Mouse (Mus musculus): ENCODE measurements around the gene Lrrc39.
"Not testable (repeated sequence)": the region's sequence is repeated elsewhere in the genome, so short reads cannot be mapped to it uniquely, and the experiment has no call there.

The Lrrc39 gene

GRCm38 (mm10) chr3:116562408-116563094, at the start of gene Lrrc39:
TSS of gene Lrrc39 (plus strand) at chr3:116562973.
- peak; percentile 47 for DNase-seq (ENCODE audit: low spot score)

GRCm38 (mm10) chr3:116520141-116520761, 42.5 kb upstream of the Lrrc39 start:
- no peak for DNase-seq (ENCODE audit: low spot score)

DNA sequence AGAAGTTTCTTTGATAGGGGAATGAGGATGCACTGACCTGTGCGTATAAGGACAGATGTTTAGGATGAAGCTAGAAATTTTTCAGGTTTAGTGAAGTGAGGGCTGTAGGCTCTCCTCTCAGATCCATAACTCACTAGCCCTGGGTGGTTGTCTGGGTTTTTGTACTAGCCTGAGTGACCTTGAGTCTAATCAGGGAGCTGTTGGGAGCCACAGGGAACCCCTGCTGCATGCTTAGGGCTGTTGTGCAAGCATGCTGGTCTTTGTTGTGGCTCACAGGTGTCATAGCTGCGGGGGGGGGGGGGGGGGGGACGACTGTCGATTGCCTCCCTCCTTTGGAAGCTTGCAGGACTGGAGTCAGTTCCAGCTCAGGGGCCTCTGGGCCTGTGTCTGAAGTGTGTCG, 33.0 kb upstream of the Lrrc39 start:
- DNase-seq (ENCODE audit: low spot score) = no peak

DNA sequence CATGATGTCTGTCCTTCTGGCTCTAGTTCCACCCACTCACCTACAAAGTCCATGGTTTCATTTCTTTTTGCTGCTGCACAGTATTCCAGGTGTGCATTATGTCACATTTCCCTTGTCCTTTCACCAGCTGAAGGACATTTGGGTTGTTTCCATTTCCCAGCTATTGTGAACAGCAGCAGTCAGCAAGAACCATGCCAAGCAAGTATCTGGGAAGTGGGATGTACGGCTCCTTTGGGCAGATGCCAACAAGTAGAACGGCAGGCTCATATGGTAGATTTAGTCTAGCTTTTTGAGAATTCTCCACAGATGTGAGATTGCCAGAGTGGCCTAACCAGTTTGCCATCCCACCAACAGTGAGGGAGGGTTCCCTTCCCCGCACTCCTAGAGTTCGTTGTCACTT, 31.9 kb upstream of the Lrrc39 start:
- no peak for DNase-seq (ENCODE audit: low spot score)

GRCm38 (mm10) chr3:116536428-116537199, 26.2 kb upstream of the Lrrc39 start:
- peak; percentile 31 for DNase-seq (ENCODE audit: low spot score)

- DNase-seq (ENCODE audit: low spot score) = no peak
Observed at GRCm38 (mm10) chr3:116537200-116537573, 25.6 kb upstream of the Lrrc39 start.

- no peak for DNase-seq (ENCODE audit: low spot score)
Observed at GRCm38 (mm10) chr3:116542070-116542469, 20.7 kb upstream of the Lrrc39 start.

DNA sequence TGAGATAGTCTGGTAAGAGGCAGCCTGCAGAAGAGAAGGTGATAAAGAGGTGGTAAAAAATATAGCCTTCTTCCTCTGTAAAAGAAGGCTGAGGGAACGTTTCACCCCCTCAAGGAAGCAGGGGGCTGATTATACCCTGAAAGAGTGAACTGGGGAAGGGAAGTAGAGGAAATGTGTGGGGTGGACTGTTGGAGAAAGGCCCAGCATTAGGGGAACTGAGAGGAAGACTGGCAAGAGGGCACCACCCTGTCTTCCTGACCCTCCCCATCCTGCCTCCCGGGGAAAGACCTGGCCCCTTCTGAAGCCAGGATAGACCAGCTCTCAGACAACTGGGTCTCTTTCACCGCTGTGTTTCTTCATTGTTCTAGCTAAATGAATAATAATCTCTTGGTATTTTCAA, 20.2 kb upstream of the Lrrc39 start:
- no peak for DNase-seq (ENCODE audit: low spot score)

- no peak for DNase-seq (ENCODE audit: low spot score)
Observed at GRCm38 (mm10) chr3:116547430-116547829, 15.3 kb upstream of the Lrrc39 start.

GRCm38 (mm10) chr3:116551362-116551761, 11.4 kb upstream of the Lrrc39 start:
- no peak for DNase-seq (ENCODE audit: low spot score)

DNA sequence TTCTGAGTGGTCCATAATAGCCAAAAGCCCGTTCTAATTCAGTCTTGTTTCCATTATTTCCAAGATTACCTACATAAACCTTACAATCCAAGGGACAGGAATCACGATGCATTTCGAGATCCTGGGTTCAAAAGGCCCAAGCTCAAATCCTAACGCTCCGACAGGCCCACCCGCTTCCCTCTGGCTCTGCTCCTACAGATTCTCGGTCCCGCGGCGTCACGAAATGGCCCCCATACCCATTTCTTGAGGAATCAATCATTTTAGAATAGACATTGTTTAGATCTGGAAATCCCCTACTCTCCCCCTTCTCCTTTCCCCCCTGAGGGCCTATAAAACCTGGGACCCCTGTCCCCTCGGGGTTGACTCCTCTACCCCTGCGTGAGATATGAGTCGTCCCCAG, 1.5 kb upstream of the Lrrc39 start:
- not testable (repeated sequence) for DNase-seq (ENCODE audit: low spot score)

GRCm38 (mm10) chr3:116563095-116563492, 321 bp downstream of the Lrrc39 start:
- DNase-seq (ENCODE audit: low spot score) = no peak

DNA sequence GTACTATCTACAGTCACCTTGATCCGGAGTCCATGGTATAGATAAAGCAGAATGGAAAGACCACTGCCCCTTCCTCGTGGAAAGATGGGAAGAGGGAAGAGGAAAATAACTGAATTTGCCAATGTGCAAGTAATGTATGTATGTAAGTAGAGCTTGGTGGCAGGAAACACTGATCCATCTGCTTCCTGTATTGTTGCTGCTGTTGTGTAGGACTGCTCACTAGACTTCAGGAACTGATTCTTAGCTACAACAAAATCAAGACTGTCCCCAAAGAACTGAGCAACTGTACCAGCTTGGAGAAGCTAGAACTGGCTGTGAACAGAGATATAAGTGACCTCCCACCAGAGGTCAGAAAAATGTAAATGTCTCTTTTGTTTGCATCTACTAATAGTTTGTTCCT, 7.9 kb downstream of the Lrrc39 start:
- DNase-seq (ENCODE audit: low spot score) = no peak

DNA sequence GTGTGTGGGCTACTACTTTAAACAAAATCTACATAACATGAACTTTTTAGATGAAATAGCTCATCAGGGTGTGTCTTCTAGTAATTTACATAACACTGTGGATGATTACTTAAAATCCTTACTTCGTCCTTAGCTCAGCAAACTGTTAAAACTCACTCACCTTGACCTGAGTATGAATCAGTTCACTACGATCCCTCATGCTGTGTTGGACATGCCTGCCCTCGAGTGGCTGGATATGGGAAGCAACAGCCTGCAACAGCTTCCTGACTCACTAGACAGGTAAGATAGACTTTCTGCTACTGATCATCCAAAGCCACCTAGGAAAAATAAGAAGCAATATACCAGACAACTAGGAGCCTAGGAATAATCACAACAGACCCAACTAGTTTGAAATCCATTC, 14.5 kb downstream of the Lrrc39 start:
- no peak for DNase-seq (ENCODE audit: low spot score)

DNA sequence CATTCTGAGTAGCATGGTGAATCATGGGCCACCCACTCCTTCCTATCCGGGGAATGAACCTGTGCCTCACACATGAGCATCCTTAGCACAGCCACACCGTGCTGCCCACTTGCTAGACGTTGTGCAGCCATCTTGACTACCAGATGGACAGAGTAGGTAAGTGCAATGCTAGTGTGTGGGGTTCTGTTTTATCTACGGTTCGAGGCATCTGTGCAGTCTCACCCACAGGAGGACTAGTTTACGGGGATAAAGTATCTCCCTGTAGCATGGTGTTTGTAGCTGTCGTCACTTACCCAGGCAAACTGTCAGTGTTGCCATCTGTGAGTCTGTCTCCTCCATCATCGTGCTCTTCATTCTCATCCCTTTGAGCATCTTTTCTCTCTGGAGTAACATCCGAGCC, 19.4 kb downstream of the Lrrc39 start:
- no peak for DNase-seq (ENCODE audit: low spot score)

DNA sequence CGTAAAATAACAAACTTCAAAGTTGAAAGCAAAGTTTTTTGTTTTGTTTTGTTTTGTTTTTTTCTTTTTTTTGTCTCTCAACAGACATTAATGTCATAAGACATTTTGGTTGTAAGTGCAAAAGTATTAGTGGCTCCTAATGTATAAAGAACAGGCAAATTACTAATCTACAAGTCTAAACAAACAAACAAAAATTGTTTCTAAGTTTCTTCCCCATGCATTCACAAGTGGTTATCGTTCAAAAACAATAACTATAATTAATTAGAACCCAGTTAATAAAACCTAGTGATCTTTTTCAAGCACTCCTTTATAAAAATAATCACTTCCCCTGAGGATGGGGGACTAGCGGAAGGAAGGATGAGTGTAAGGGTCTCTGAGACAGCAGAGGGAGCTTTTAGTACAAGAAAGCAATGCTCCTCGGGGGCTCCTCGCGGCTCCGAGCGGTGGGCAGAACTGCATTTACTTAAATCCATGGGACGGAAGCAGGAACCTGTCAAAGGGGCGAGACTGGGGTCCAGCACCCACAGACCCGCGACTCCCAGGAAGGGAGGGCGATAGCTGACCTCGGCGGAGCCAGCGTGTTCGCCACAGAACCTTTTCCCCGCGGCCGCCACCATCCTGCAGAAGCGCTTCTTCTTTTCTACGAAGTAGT, 31.4 kb downstream of the Lrrc39 start:
- no peak for DNase-seq (ENCODE audit: low spot score)

GRCm38 (mm10) chr3:116594728-116595602, 32.2 kb downstream of the Lrrc39 start, which contains the start of gene Sass6:
TSS of gene Sass6 (plus strand) at chr3:116594982.
- DNase-seq (ENCODE audit: low spot score) = peak; percentile 95

GRCm38 (mm10) chr3:116595603-116595991, 32.8 kb downstream of the Lrrc39 start:
- no peak for DNase-seq (ENCODE audit: low spot score)

GRCm38 (mm10) chr3:116599705-116600104, 36.9 kb downstream of the Lrrc39 start:
- DNase-seq (ENCODE audit: low spot score) = no peak

DNA sequence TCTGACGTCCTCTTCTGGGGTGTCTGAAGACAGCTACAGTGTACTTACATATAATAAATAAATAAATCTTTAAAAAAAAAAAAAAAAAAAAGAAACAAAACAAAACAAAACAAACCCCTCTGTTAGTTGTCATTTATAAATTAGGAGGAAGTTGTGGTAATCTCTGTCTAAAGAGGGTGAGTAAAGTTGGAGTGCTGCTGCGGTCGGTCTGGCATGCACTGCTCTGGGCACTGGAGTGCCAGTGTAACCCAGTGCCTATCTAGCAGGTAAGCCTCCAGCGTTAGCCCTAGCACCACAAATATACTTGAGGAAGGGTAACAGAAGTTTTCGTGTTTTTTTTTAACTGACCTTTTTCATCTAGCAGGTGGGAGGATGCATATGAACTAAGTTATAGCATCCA, 38.2 kb downstream of the Lrrc39 start:
- no peak for DNase-seq (ENCODE audit: low spot score)

DNA sequence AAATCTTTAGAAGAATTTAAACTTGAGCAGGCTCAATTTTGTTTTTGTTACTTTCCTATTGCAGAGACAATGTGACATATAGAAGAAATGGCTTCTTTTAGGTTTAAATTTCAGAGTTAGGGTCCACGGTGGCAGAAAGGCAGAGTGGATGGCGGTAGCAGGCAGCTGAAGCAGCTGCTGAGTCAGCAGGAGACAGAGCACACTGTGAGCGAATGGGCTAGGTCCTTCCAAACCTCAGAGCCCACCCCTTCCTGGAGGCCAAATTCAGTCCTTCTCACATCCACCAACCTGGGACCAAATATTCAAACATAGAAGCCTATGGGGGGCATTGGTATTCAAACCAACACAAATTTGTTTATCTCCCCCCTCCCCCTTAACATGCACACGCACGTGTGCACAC, 39.0 kb downstream of the Lrrc39 start:
- no peak for DNase-seq (ENCODE audit: low spot score)

GRCm38 (mm10) chr3:116604570-116604969, 41.8 kb downstream of the Lrrc39 start:
- DNase-seq (ENCODE audit: low spot score) = no peak

All from spleen, adult 12 weeks (tissue).